Mouse (Mus musculus) liver, embryonic 11.5 days (tissue): ENCODE data around the gene Dglucy. TPM values are rescaled to one million over a fixed set of nuclear protein-coding genes. Genes with fewer than 3 reads are reported as not detected.
A peak's percentile ranks its signal among the peaks of the same experiment; 100 is the strongest.

Experiments
- ATAC-seq: fragments of 200-750 bp; cut with Nextera tagmentation; replicated peaks from 2 replicates; pipeline ENCODE4 v1.8.0; 2017; ENCODE audit warnings: moderate number of reproducible peaks, mild to moderate bottlenecking, moderate TSS enrichment, moderate library complexity; ENCODE audit not compliant: low FRiP score
- DNase-seq: peaks from one replicate; pipeline ENCODE4 v3.0.0-alpha.2; 2017; ENCODE audit warnings: low spot score
- H3K27ac ChIP-seq: fragments of 300-500 bp; sonication (generic); 2 replicates; pipeline ENCODE4 v1.5.1; 2014; ENCODE audit warnings: mild to moderate bottlenecking, low read depth, low read length, control low read depth
- H3K27me3 ChIP-seq: fragments of 300-500 bp; sonication (generic); replicated peaks from 2 replicates; pipeline ENCODE4 v1.6.1; 2014; ENCODE audit warnings: low read length, mixed read lengths; ENCODE audit not compliant: control insufficient read depth, insufficient read depth
- H3K36me3 ChIP-seq: fragments of 300-500 bp; sonication (generic); 2 replicates; pipeline ENCODE4 v1.6.1; 2014; ENCODE audit warnings: mild to moderate bottlenecking, low read length, moderate library complexity, mixed read lengths; ENCODE audit not compliant: control insufficient read depth, insufficient read depth
- H3K4me1 ChIP-seq: fragments of 300-500 bp; sonication (generic); replicated peaks from 2 replicates; pipeline ENCODE4 v1.6.1; 2014; ENCODE audit warnings: low read length, mixed read lengths; ENCODE audit not compliant: control insufficient read depth, insufficient read depth
- H3K4me2 ChIP-seq: fragments of 300-500 bp; sonication (generic); 2 replicates; pipeline ENCODE4 v1.6.1; 2014; ENCODE audit warnings: mild to moderate bottlenecking, control low read depth, moderate library complexity
- H3K4me3 ChIP-seq: fragments of 300-500 bp; sonication (generic); 2 replicates; pipeline ENCODE4 v1.5.1; 2014; ENCODE audit warnings: low read depth, low read length, control low read depth
- H3K9ac ChIP-seq: fragments of 300-500 bp; sonication (generic); 2 replicates; pipeline ENCODE4 v1.6.1; 2014; ENCODE audit warnings: low read depth, low read length, control low read depth
- H3K9me3 ChIP-seq: fragments of 300-500 bp; sonication (generic); 2 replicates; pipeline ENCODE4 v1.6.1; 2016; ENCODE audit warnings: low read length, inconsistent platforms, mixed read lengths; ENCODE audit not compliant: control insufficient read depth
- WGBS: fragments of 180-500 bp; shearing (Covaris S2); extraction: QIAGEN DNeasy Blood & Tissue Kit; methylation state at CpG from one replicate; pipeline ENCODE4 v1.1.7; 2014; 5-methylcytosine and 5-hydroxymethylcytosine counted together
- polyA plus RNA-seq: library from polyadenylated mRNA; unstranded; fragments of >200 nt; fragmentation: Nextera tagmentation; extraction: Ambion mirVana; gene quantifications from 2 replicates; pipeline ENCODE4 v1.2.1, GENCODE M21; 2014

Dglucy gene
- polyA plus RNA-seq, 1 experiment from 2014 or later = 0.14 TPM

- Histone ChIP-seq H3K27ac (no peak overlapping the region), H3K4me3 (no peak overlapping the region), H3K36me3 (no peaks in the 10 kb centered on the region), H3K4me2 (no peak overlapping the region), H3K27me3 (peaks cover 43% of the 10 kb centered on the region), H3K9me3 (no peaks in the 10 kb centered on the region), H3K4me1 (0 out of 2 replicates have a peak, but pooled peaks cover 3% of the 10 kb centered on the region), H3K9ac (no peak overlapping the region)
- DNase-seq = no peak
- no peak for ATAC-seq
- 19% methylated on average over 2 of the region's 2 CpGs for WGBS
These were observed 116.6 kb downstream of the Dglucy start for GRCm38 (mm10) chr12:100895504-100895903.

- Histone ChIP-seq H3K9ac (no peak overlapping the region), H3K9me3 (no peaks in the 10 kb centered on the region), H3K27ac (no peak overlapping the region), H3K27me3 (peaks cover 52% of the 10 kb centered on the region), H3K4me1 (0 out of 2 replicates have a peak, but pooled peaks cover 3% of the 10 kb centered on the region), H3K4me3 (no peak overlapping the region), H3K4me2 (no peak overlapping the region), H3K36me3 (no peaks in the 10 kb centered on the region)
- DNase-seq = no peak
- ATAC-seq = no peak
- WGBS = 20% methylated on average over 3 of the region's 3 CpGs
These were observed 117.8 kb downstream of the Dglucy start for GRCm38 (mm10) chr12:100896661-100897060.

- Histone ChIP-seq H3K27me3 (peaks cover 53% of the 10 kb centered on the region), H3K27ac (no peak overlapping the region), H3K9ac (no peak overlapping the region), H3K36me3 (no peaks in the 10 kb centered on the region), H3K9me3 (no peaks in the 10 kb centered on the region), H3K4me2 (no peak overlapping the region), H3K4me3 (no peak overlapping the region), H3K4me1 (0 out of 2 replicates have a peak, but pooled peaks cover 3% of the 10 kb centered on the region)
- 43% methylated on average over 12 of the region's 12 CpGs for WGBS
- DNase-seq (no peak), ATAC-seq (no peak)
These were observed 119.1 kb downstream of the Dglucy start for GRCm38 (mm10) chr12:100897736-100898650.

- ATAC-seq (no peak), DNase-seq (no peak)
- Histone ChIP-seq H3K9me3 (no peaks in the 10 kb centered on the region), H3K4me3 (peak overlapping the region; percentile 14), H3K27me3 (peaks cover 53% of the 10 kb centered on the region), H3K27ac (no peak overlapping the region), H3K4me1 (0 out of 2 replicates have a peak, but pooled peaks cover 3% of the 10 kb centered on the region), H3K4me2 (peak overlapping the region; percentile 47), H3K9ac (no peak overlapping the region), H3K36me3 (no peaks in the 10 kb centered on the region)
- under 1% methylated on average over 30 of the region's 30 CpGs for WGBS
These were observed 120.3 kb downstream of the Dglucy start for GRCm38 (mm10) chr12:100899111-100899640.

GRCm38 (mm10) chr12:100900901-100901300 lies 122.0 kb downstream of the Dglucy start:
- no peak for ATAC-seq
- Histone ChIP-seq H3K9me3 (no peaks in the 10 kb centered on the region), H3K27ac (no peak overlapping the region), H3K36me3 (no peaks in the 10 kb centered on the region), H3K4me3 (no peak overlapping the region), H3K27me3 (peaks cover 53% of the 10 kb centered on the region), H3K4me1 (0 out of 2 replicates have a peak, but pooled peaks cover 3% of the 10 kb centered on the region), H3K9ac (no peak overlapping the region), H3K4me2 (no peak overlapping the region)
- DNase-seq = no peak
- 66% methylated on average over 6 of the region's 6 CpGs for WGBS

GRCm38 (mm10) chr12:100901386-100901785 lies 122.5 kb downstream of the Dglucy start:
- DNase-seq (no peak), ATAC-seq (no peak)
- Histone ChIP-seq H3K9ac (no peak overlapping the region), H3K9me3 (no peaks in the 10 kb centered on the region), H3K27ac (no peak overlapping the region), H3K36me3 (no peaks in the 10 kb centered on the region), H3K4me2 (no peak overlapping the region), H3K27me3 (peaks cover 51% of the 10 kb centered on the region), H3K4me1 (0 out of 2 replicates have a peak, but pooled peaks cover 3% of the 10 kb centered on the region), H3K4me3 (no peak overlapping the region)
- 71% methylated on average over 6 of the region's 6 CpGs for WGBS

- DNase-seq (no peak), ATAC-seq (no peak)
- H3K27ac ChIP-seq = no peak overlapping the region
- 0 out of 2 replicates have a peak, but pooled peaks cover 3% of the 10 kb centered on the region for H3K4me1 ChIP-seq
- no peak overlapping the region for H3K4me3 ChIP-seq
- no peak overlapping the region for H3K9ac ChIP-seq
- no peak overlapping the region for H3K4me2 ChIP-seq
- no peaks in the 10 kb centered on the region for H3K36me3 ChIP-seq
- H3K27me3 ChIP-seq = peaks cover 47% of the 10 kb centered on the region
- 80% methylated on average over 9 of the region's 9 CpGs for WGBS
- H3K9me3 ChIP-seq = no peaks in the 10 kb centered on the region
These were observed 124.9 kb downstream of the Dglucy start for GRCm38 (mm10) chr12:100903761-100904160.

- no peak overlapping the region for H3K27ac ChIP-seq
- H3K4me1 ChIP-seq = no peaks in the 10 kb centered on the region
- no peak overlapping the region for H3K4me3 ChIP-seq
- ATAC-seq = no peak
- no peaks in the 10 kb centered on the region for H3K36me3 ChIP-seq
- H3K9me3 ChIP-seq = no peaks in the 10 kb centered on the region
- no peak overlapping the region for H3K4me2 ChIP-seq
- DNase-seq = no peak
- H3K9ac ChIP-seq = no peak overlapping the region
- peaks cover 25% of the 10 kb centered on the region for H3K27me3 ChIP-seq
- WGBS = 73% methylated on average over 5 of the region's 5 CpGs
These were observed 128.0 kb downstream of the Dglucy start for GRCm38 (mm10) chr12:100906861-100907260.
